Mouse (Mus musculus) bone marrow macrophage, adult 2 months (primary cell): ENCODE results near the gene Batf2. TPM values are rescaled to one million over a fixed set of nuclear protein-coding genes. Genes with fewer than 3 reads are reported as not detected.
"Not testable (repeated sequence)": the region's sequence is repeated elsewhere in the genome, so short reads cannot be mapped to it uniquely, and the experiment has no call there.

ENCODE experiments used
- H3K27ac ChIP-seq: 2 replicates; pipeline ENCODE4 v1.5.1; 2012; ENCODE audit warnings: low read depth, low read length; ENCODE audit not compliant: insufficient read depth
- H3K4me1 ChIP-seq: 2 replicates; pipeline ENCODE4 v1.6.1; 2012; ENCODE audit warnings: low read length; ENCODE audit not compliant: control insufficient read depth, insufficient read depth
- H3K4me3 ChIP-seq: 2 replicates; pipeline ENCODE4 v1.5.1; 2012; ENCODE audit warnings: mild to moderate bottlenecking, low read length, moderate library complexity; ENCODE audit not compliant: insufficient read depth
- CTCF ChIP-seq: IDR thresholded peaks from 2 replicates; pipeline ENCODE4 v1.5.1; 2012; ENCODE audit warnings: low read depth, mild to moderate bottlenecking, low read length, moderate library complexity
- POLR2A ChIP-seq: IDR thresholded peaks from 2 replicates; pipeline ENCODE4 v1.6.1; 2012; ENCODE audit warnings: mild to moderate bottlenecking, low read depth, low read length, borderline replicate concordance
- polyA plus RNA-seq: library from polyadenylated mRNA; stranded (reverse); fragments of >200 nt; gene quantifications from 2 replicates; pipeline ENCODE4 v1.2.4, GENCODE M21; 2012; ENCODE audit not compliant: missing spikeins, insufficient read depth, insufficient read length

Gene Batf2
- polyA plus RNA-seq, 1 experiment, result 7.9 TPM

DNA sequence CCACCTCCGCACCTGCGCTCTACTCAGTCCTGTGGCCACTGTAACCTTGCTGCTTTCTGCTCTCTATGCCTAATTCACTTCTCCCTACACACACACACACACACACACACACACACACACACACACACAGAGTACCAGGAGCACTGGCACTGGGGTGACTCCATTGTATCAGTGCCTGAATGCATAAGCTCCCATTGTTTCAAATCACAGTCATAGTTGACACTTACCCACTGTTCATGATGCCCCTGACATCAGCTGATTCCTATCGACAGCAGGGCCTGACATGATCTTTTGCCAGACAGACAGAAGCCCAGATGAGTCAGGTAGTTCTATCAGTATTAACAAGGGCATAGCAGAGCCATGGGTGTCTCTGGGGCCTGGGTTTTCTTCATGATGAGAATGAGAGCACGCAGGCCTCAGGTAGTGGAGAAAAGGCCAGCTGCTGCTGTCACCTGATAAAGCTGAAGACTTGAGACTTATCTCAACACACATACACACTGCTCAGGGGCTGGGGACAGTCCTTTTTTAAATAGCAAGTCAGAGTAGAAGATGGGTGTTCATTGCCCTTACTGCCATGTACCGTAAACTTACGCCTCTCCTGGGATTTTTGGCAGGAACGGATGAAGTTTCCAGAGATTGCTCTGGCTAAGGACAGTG lies 8.5 kb upstream of the Batf2 start:
- peaks cover 10% of the 10 kb centered on the region for H3K4me1 ChIP-seq
- H3K27ac ChIP-seq, result no peak overlapping the region
- TF ChIP-seq CTCF, result no peak
- no peak for TF ChIP-seq POLR2A
- no peak overlapping the region for H3K4me3 ChIP-seq

DNA sequence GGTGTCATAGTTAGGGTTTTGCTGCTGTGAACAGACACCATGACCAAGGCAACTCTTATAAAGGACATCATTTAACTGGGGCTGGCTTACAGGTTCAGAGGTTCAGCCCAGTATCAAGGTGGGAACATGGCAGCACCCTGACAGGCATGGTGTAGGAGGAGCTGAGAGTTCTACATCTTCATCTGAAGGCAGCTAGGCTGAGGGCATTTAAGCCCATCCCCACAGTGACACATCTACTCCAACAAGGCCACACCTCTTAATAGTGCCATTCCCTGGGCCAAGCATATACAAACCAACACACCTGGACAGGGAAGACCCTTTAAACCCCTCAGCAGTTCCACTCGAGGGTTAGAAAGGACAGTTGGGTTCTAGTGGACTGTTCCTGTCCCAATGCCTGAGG lies 7.6 kb upstream of the Batf2 start:
- peaks cover 15% of the 10 kb centered on the region for H3K4me1 ChIP-seq

DNA sequence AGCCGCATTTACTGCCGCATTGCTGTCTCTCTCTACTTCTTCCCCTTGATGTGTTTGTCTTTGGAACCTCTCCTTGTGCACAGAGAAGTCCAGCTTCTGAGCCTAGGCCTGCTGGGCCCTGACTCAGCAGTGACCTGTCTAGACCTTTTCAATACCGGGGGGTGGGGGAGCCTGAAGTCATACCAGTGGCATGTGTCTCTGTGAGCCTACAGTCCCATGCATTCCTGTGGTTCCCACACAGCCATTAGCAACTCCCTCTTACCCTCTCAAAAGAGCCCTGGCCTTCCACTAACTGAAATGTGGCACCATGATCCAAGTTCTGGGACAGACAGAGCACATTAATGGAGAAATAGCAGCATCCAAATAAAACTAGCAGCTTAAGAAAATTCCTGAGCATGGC lies 4.4 kb upstream of the Batf2 start:
- TF ChIP-seq CTCF (no peak), POLR2A (no peak)
- peaks cover 13% of the 10 kb centered on the region for H3K4me1 ChIP-seq
- H3K27ac ChIP-seq, result no peak overlapping the region
- no peak overlapping the region for H3K4me3 ChIP-seq

More for the DNA sequence above, 7.6 kb upstream of the Batf2 start:
- not testable (repeated sequence) for H3K4me3 ChIP-seq, H3K27ac ChIP-seq

DNA sequence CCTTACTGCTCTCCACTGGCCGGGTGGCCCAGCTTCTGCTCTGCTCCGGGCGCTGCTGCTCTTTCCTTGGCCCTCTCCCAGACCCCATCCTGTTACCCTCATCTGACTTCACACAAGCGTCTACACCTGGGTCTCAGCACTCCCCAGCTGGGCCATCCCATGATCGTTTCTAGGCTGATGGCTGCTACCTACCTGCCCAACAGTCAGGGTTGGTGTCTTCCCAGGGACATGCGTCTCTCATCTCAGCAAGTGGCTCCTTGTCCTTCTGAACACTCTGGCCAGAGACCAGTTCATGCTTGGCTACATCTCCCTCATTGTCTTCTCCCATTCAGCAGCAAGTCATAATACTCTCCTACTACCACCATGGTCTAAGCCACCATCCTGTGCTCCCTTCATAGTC lies 1.1 kb upstream of the Batf2 start:
- H3K4me3 ChIP-seq, result peak overlapping the region; percentile 75; the same call in 1 of the 2 replicates
- TF ChIP-seq CTCF, result no peak
- TF ChIP-seq POLR2A, result no peak
- H3K4me1 ChIP-seq, result peaks cover 15% of the 10 kb centered on the region
- H3K27ac ChIP-seq, result no peak overlapping the region

DNA sequence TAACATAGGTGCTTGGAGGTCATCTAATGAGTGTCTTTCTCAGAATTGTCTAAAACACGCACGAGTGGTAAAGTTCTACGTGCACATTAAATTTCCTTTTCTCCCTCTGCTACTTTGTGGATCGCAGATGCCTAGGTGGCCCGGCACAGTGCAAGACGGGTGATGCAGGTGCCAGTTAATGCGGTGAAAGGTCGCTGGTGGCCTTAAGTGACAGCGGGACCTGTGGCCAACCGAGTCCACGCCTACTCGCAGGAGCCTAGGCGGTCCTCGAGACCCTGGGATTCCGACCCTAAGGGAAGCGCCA lies 457 bp upstream of the Batf2 start:
- Histone ChIP-seq H3K27ac (peak overlapping the region; percentile 91), H3K4me1 (peaks cover 15% of the 10 kb centered on the region)
- TF ChIP-seq POLR2A, result no peak

DNA sequence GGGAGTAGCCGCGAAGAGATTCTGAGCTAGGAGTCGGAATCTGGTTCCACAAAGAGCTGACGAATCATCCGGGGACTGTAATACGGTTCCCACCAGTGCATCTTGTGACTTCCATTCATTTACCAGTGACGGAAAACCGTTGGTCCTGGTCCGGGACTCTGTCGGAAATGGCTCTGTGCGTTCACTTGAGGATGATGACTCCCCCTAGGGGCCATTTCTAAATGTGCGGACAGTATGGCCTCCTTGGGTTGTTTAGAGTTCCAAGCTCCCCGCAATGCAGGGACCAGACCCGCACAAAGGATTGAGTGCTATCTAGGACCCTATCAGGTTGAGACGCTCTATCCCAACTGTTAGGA lies 589 bp downstream of the Batf2 start, which contains the start of gene Arl2:
Gene Arl2 (minus strand): TSS at position 155 of the 356 bp plus-strand sequence.
- TF ChIP-seq POLR2A, result no peak
- TF ChIP-seq CTCF, result peak; percentile 50
- Histone ChIP-seq H3K27ac (peak within 1 kb of the TSS; percentile 91), H3K4me3 (peak within 1 kb of the TSS; percentile 75), H3K4me1 (peaks cover 15% of the 10 kb centered on the region)

More for the DNA sequence above, 457 bp upstream of the Batf2 start:
- H3K4me3 ChIP-seq, result peak overlapping the region; percentile 75

DNA sequence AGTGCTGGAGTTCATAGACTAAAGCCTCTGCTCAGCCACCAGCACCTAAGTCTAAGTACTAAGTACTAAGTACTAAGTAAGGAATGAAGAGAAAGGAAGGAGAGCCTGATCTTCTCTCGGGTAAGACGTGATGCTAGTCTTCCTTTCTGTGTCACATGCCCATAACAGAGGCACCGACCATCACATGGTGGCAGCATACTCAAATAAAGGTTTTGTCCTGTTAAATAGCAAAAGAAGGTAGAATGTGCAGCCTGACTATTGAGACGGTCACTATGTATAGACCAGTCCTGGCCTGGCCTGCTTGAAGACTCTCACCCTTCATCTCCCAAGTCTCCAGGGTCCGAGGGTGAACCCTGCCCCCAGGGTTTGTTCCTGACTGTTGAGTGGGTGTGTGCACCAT lies 4.1 kb downstream of the Batf2 start:
- TF ChIP-seq POLR2A (no peak), CTCF (no peak)
- Histone ChIP-seq H3K27ac (no peak overlapping the region), H3K4me1 (peaks cover 3% of the 10 kb centered on the region; the same call in 1 of the 2 replicates), H3K4me3 (no peak overlapping the region)

DNA sequence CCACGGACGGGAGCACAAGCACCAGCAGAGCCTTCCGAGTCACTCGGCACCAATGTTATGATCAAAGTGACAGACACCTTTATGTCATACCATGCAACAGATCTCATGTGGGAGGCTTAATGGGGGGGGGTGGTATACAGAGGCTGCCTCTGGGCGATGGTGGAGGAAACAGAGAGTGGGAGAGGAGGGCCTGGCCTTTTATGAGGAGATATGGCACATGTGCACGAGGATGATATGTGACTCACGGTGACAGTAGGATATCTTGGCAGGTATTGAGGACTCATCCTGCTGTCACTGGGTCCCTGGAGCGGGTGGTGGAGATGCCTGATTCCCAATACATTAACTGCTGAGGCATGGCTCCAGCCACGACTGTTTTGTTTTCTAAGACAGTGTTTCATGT lies 14.4 kb downstream of the Batf2 start:
- Histone ChIP-seq H3K4me1 (peaks cover 23% of the 10 kb centered on the region), H3K4me3 (no peak overlapping the region), H3K27ac (no peak overlapping the region)
- no peak for TF ChIP-seq CTCF

DNA sequence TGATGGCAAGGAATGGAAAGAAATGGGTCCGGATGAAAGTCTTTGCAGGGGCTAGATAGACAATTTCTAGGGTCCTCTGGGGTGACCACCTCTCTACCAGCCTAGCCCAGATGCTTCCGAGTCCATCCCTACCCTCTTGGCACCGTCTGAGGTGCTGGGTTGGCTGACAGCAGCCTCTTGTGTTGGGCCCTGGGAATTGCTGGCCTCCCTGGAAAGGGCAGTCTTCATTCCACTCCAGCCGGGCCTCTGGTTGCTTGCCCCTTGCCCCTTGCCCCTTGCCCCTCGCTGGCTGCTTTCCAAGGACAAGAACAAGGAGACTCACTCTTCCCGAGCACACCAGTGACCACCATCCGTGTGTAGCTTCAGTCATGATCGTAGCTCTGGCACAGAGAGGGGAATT lies 15.6 kb downstream of the Batf2 start:
- H3K4me3 ChIP-seq, result no peak overlapping the region

DNA sequence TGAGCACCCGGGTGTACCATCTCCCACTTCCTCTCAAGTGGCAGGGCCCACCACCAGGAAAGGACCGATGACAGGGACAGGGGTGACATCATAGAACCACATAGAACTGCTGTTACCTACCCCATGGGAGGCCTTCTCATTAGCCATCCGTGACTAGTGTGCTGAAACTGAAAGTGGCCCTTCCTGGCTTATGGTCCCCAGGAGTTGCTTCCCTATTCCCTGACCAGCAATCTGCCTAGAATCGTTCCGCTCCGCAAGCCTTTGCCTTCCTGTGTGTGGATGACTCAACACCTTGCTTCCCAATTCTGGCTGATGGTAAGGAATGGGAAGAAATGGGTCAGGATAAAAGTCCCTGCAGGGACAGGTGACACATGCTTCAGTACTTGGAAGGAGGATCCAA lies 16.4 kb downstream of the Batf2 start:
- H3K27ac ChIP-seq, result peak overlapping the region; percentile 41
- no peak for TF ChIP-seq POLR2A
- peak; percentile 26; the same call in 1 of the 2 replicates for TF ChIP-seq CTCF
- H3K4me3 ChIP-seq, result peak overlapping the region; percentile 43
- peaks cover 23% of the 10 kb centered on the region for H3K4me1 ChIP-seq

More for the DNA sequence above, 15.6 kb downstream of the Batf2 start:
- Histone ChIP-seq H3K27ac (no peak overlapping the region), H3K4me1 (peaks cover 23% of the 10 kb centered on the region)
- no peak for TF ChIP-seq POLR2A
- TF ChIP-seq CTCF, result no peak
